33 mouse cellular contexts compared by ENCODE assay signal in genomic region chr2:14403000-14403399, GRCm38 (mm10). TPM values are rescaled to one million over a fixed set of nuclear protein-coding genes. Genes with fewer than 3 reads are reported as not detected.
DNase-seq lines count a peak whose midpoint lies in the region; ATAC-seq and TF ChIP-seq lines count a peak whose summit lies in the region.
"Had no signal": no experiment of that assay in that cellular context is flagged by ENCODE, and none has a peak within 500 bp of the region (broad histone marks: within the 10 kb centered on the region; RNA-seq: fewer than 3 reads in every experiment).

No protein-coding gene starts in this region.

- POLR2A ChIA-PET in Patski (lab: Charles Lee) = no interaction called here

- no peak overlapping the region for H3K9ac ChIP-seq in intestine, postnatal 0 days (ENCODE audit: low read depth, low read length)
- H3K9ac ChIP-seq in intestine, embryonic 16.5 days (ENCODE audit: low read depth, low read length) = no peak overlapping the region
- H3K9ac ChIP-seq in liver, postnatal 0 days (replicated peaks) = no peak overlapping the region
- H3K9ac ChIP-seq in liver, embryonic 11.5 days (ENCODE audit: low read depth, low read length) = no peak overlapping the region
- H3K9ac ChIP-seq: embryonic facial prominence, embryonic 12.5 days; hindbrain, embryonic 15.5 days; liver, embryonic 15.5 days; lung, embryonic 15.5 days; neural tube, embryonic 13.5 days had no signal

- H3K36me3 ChIP-seq in intestine, postnatal 0 days (ENCODE audit: control insufficient read depth, insufficient read depth) = no peaks in the 10 kb centered on the region
- no peaks in the 10 kb centered on the region for H3K36me3 ChIP-seq in intestine, embryonic 16.5 days (ENCODE audit: control insufficient read depth, insufficient read depth, low read length)
- H3K36me3 ChIP-seq in liver, postnatal 0 days (replicated peaks; ENCODE audit: insufficient read depth, low read length) = no peaks in the 10 kb centered on the region
- H3K36me3 ChIP-seq in liver, embryonic 11.5 days (ENCODE audit: control insufficient read depth, insufficient read depth, low read length) = no peaks in the 10 kb centered on the region
- H3K36me3 ChIP-seq: embryonic facial prominence, embryonic 12.5 days; hindbrain, embryonic 15.5 days; liver, embryonic 15.5 days; lung, embryonic 15.5 days; neural tube, embryonic 13.5 days had no signal

- H3K4me2 ChIP-seq in intestine, postnatal 0 days (replicated peaks; ENCODE audit: low read depth) = no peak overlapping the region
- H3K4me2 ChIP-seq in intestine, embryonic 16.5 days (ENCODE audit: low read depth, low read length) = no peak overlapping the region
- no peak overlapping the region for H3K4me2 ChIP-seq in liver, postnatal 0 days (ENCODE audit: low read depth, low read length)
- no peak overlapping the region for H3K4me2 ChIP-seq in liver, embryonic 11.5 days
- H3K4me2 ChIP-seq: embryonic facial prominence, embryonic 12.5 days; heart, embryonic 11.5 days; hindbrain, embryonic 15.5 days; liver, embryonic 15.5 days; lung, embryonic 15.5 days; midbrain, embryonic 11.5 days; neural tube, embryonic 13.5 days had no signal

- H3K27ac ChIP-seq in intestine, postnatal 0 days (ENCODE audit: low read depth, low read length) = no peak overlapping the region
- H3K27ac ChIP-seq in intestine, embryonic 16.5 days (ENCODE audit: low read length) = no peak overlapping the region
- H3K27ac ChIP-seq in liver, postnatal 0 days (ENCODE audit: low read depth) = no peak overlapping the region
- H3K27ac ChIP-seq in liver, embryonic 11.5 days (ENCODE audit: low read depth, low read length) = no peak overlapping the region
- H3K27ac ChIP-seq: embryonic facial prominence, embryonic 12.5 days; hindbrain, embryonic 15.5 days; liver, embryonic 15.5 days; lung, embryonic 15.5 days; neural tube, embryonic 13.5 days had no signal

- no peaks in the 10 kb centered on the region for H3K4me1 ChIP-seq in intestine, postnatal 0 days (replicated peaks; ENCODE audit: control insufficient read depth, insufficient read depth, low read length)
- no peaks in the 10 kb centered on the region for H3K4me1 ChIP-seq in intestine, embryonic 16.5 days (ENCODE audit: control insufficient read depth, insufficient read depth, low read length)
- H3K4me1 ChIP-seq in liver, postnatal 0 days (ENCODE audit: insufficient read depth) = no peaks in the 10 kb centered on the region
- H3K4me1 ChIP-seq in liver, embryonic 11.5 days (replicated peaks; ENCODE audit: control insufficient read depth, insufficient read depth, low read length) = no peaks in the 10 kb centered on the region
- H3K4me1 ChIP-seq: embryonic facial prominence, embryonic 12.5 days; hindbrain, embryonic 15.5 days; liver, embryonic 15.5 days; lung, embryonic 15.5 days; neural tube, embryonic 13.5 days had no signal

- no peak for ATAC-seq in intestine, postnatal 0 days
- ATAC-seq in intestine, embryonic 16.5 days = no peak
- no peak for ATAC-seq in liver, postnatal 0 days
- no peak for ATAC-seq in liver, embryonic 11.5 days (replicated peaks; ENCODE audit: low FRiP score)
- ATAC-seq in Patski = no peak
- ATAC-seq: CD4-positive, CD25-positive, alpha-beta regulatory T cell, adult 4 months; forebrain, embryonic 14.5 days; midbrain, embryonic 16.5 days had no signal

- H3K4me3 ChIP-seq in intestine, postnatal 0 days (ENCODE audit: low read depth, low read length) = no peak overlapping the region
- H3K4me3 ChIP-seq in intestine, embryonic 16.5 days (ENCODE audit: low read length) = no peak overlapping the region
- no peak overlapping the region for H3K4me3 ChIP-seq in liver, postnatal 0 days (ENCODE audit: low read depth, low read length)
- H3K4me3 ChIP-seq in liver, embryonic 11.5 days (ENCODE audit: low read depth, low read length) = no peak overlapping the region
- H3K4me3 ChIP-seq: embryonic facial prominence, embryonic 12.5 days; hindbrain, embryonic 15.5 days; liver, embryonic 15.5 days; lung, embryonic 15.5 days; neural tube, embryonic 13.5 days had no signal

- no peaks in the 10 kb centered on the region for H3K27me3 ChIP-seq in intestine, postnatal 0 days (replicated peaks; ENCODE audit: control insufficient read depth, insufficient read depth, low read length)
- H3K27me3 ChIP-seq in intestine, embryonic 16.5 days (replicated peaks; ENCODE audit: control insufficient read depth, insufficient read depth, low read length) = no peaks in the 10 kb centered on the region
- no peaks in the 10 kb centered on the region for H3K27me3 ChIP-seq in liver, postnatal 0 days (ENCODE audit: insufficient read depth, low read length)
- no peaks in the 10 kb centered on the region for H3K27me3 ChIP-seq in liver, embryonic 11.5 days (replicated peaks; ENCODE audit: control insufficient read depth, insufficient read depth, low read length)
- H3K27me3 ChIP-seq in Patski = no peaks in the 10 kb centered on the region
- H3K27me3 ChIP-seq: embryonic facial prominence, embryonic 12.5 days; hindbrain, embryonic 15.5 days; liver, embryonic 15.5 days; lung, embryonic 15.5 days; neural tube, embryonic 13.5 days had no signal

- no peaks in the 10 kb centered on the region for H3K9me3 ChIP-seq in intestine, postnatal 0 days (ENCODE audit: control insufficient read depth)
- no peaks in the 10 kb centered on the region for H3K9me3 ChIP-seq in intestine, embryonic 16.5 days (ENCODE audit: control insufficient read depth, low read length)
- H3K9me3 ChIP-seq in liver, postnatal 0 days (ENCODE audit: low read length) = no peaks in the 10 kb centered on the region
- H3K9me3 ChIP-seq in liver, embryonic 11.5 days (ENCODE audit: control insufficient read depth, low read length) = no peaks in the 10 kb centered on the region
- H3K9me3 ChIP-seq: embryonic facial prominence, embryonic 12.5 days; hindbrain, embryonic 15.5 days; liver, embryonic 15.5 days; lung, embryonic 15.5 days; neural tube, embryonic 13.5 days had no signal

- in situ Hi-C loops in Patski (cut with MboI; ENCODE audit: low pct_unique_long_range_greater_than_20kb) = no loop called here

- DNase-seq in liver, postnatal 0 days = no peak
- DNase-seq in liver, embryonic 11.5 days (ENCODE audit: low spot score) = no peak
- no peak for DNase-seq in Patski (ENCODE audit: low read depth, low spot score)
- DNase-seq in adrenal gland, adult 8-10 months = no peak
- no peak for DNase-seq in yolk sac, embryonic 10.5 days (ENCODE audit: low spot score)
- DNase-seq: cerebellum, adult 9-10 months; embryo, embryonic 11 days; gastrocnemius, postnatal 14 days; kidney, adult 8-10 months; kidney, postnatal 14 days; left cerebral cortex, postnatal 4 days; lung, postnatal 36 days; right cerebral cortex, postnatal 4 days; thymus, adult 2 months; thymus, postnatal 36 days had no signal

- 0 out of 2 replicates have a peak, but pooled peaks have one; percentile 11 for TF ChIP-seq CTCF in intestine, postnatal 0 days (IDR thresholded peaks at IDR 0.05; ENCODE audit: low read depth)
- 0 out of 2 replicates have a peak, but pooled peaks have one; percentile 10 for TF ChIP-seq CTCF in liver, postnatal 0 days (IDR thresholded peaks at IDR 0.05; ENCODE audit: low read depth)
- peak; percentile 34 for TF ChIP-seq CTCF in Patski (IDR thresholded peaks at IDR 0.05)

- TF ChIP-seq EP300 in liver, postnatal 0 days (IDR thresholded peaks at IDR 0.05; ENCODE audit: low read depth) = no peak

- CTCF ChIA-PET in Patski (lab: Charles Lee) = interaction anchor here (0.6 kb wide), 1 partner anchor 48 kb away, joined by 3 read pairs; no protein-coding TSS in a partner anchor

RNA-seq across cellular contexts. Expression of gene Slc39a12, which starts 14.9 kb away (rescaled TPM):
- polyA plus RNA-seq in intestine, postnatal 0 days (2015; fragmentation: Nextera tagmentation; extraction: Ambion mirVana) = 0.05 TPM in 1 of 2 replicates, not detected in the other
- not detected in 2 replicates for polyA plus RNA-seq in intestine, embryonic 16.5 days (2015; fragmentation: Nextera tagmentation; extraction: Ambion mirVana)
- polyA plus RNA-seq in liver, postnatal 0 days (2015; fragmentation: Nextera tagmentation; extraction: Ambion mirVana) = 0.04 TPM in 1 of 2 replicates, not detected in the other
- polyA plus RNA-seq in liver, embryonic 11.5 days (2014; fragmentation: Nextera tagmentation; extraction: Ambion mirVana) = 0.08 TPM in 1 of 2 replicates, not detected in the other
- polyA plus RNA-seq in Patski (2021) = 0.05 TPM
- total RNA-seq in adrenal gland, adult 8-10 months (2022) = under 1 TPM; 0.12 to 0.62 (median 0.26) TPM
- total RNA-seq: ES-E14; granulocyte monocyte progenitor cell, adult 5-6 weeks; hematopoietic stem cell, adult 5-6 weeks; megakaryocyte, adult 5-6 weeks had no signal
- polyA plus RNA-seq: CD4-positive, CD25-positive, alpha-beta regulatory T cell, adult 4 months; heart, embryonic 11.5 days; heart, postnatal 0 days; intestine, embryonic 14.5 days; lung, embryonic 15.5 days had no signal
